Mouse (Mus musculus): ENCODE data around the gene Nt5m.

Nt5m gene

DNA sequence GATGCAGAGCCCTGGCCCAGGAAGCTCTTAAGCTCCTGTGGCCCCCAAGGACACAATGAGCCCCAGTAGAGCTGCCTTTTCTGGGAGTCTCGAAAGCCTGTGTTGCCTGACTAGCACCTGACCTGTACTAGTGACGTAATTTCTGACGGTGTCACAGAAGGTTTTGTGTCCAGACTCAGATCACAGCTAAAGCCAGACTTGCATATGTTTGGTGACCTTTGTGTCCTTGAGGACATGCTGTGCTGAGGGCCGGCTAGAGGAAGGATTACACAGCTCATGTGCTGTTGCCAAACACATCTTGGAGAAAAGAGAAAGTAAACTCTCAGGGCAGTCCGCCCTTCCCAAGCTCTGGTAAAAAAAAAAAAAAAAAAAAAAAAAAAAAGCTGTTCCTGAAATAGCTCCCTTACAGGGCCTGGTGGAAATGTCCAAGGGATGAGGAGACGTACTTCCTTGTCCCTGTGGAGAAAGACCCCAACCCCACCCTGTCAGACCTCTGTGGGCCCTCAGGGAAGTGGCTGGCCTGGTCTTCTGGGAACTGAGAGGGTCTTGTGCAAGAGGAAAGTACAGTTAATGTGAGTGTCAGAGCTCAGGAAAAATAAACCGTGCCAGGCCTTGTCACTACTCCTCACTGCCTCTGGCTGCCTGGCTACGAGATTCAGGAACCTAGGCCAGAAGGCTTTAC, 62.9 kb downstream of the Nt5m start:
- no peak for DNase-seq (ENCODE audit: low spot score)

- DNase-seq (ENCODE audit: low spot score), result no peak
These were observed 67.4 kb downstream of the Nt5m start for GRCm38 (mm10) chr11:59906521-59907123.

DNA sequence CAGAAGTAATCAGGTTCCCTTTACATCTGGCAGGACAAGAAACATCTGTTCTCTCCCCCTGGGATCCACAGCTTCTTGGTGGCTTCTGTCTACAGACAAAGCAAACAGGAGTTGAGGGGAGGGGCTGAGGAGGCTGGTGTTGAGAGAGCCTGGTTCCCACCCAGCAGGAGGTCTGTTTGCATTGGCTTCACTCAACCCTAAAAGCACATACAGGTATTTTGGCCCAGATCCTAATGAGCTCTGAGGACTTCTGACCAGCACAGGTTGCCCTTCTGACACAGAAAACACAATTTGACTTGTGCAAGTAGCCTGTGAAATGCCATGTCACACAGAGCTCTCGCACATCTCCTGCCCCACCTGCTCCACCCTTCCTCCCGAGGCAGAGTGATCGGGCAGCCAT, 69.2 kb downstream of the Nt5m start:
- DNase-seq (ENCODE audit: low spot score), result peak; percentile 58

DNA sequence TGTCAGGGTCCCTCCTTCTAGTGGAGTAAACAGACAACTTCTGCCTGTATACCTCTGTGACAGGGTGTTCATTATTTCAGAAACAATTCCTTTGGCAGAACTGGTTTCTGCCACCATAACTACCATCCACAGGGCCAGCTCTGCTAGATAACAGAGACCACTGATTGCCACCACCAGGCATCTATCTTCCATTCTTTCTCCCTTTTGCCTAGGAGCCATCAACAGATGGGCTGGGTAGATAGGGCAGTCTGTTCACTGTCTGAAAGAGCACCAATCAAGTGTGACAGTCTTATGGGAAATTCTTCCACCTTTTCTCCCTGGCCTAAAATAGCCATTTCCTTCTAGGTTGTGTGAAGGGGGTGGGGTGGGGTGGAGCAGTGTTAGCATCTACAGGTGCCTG, 71.3 kb downstream of the Nt5m start:
- DNase-seq (ENCODE audit: low spot score), result no peak

- DNase-seq (ENCODE audit: low spot score), result no peak
These were observed 72.3 kb downstream of the Nt5m start for GRCm38 (mm10) chr11:59911523-59911922.

DNA sequence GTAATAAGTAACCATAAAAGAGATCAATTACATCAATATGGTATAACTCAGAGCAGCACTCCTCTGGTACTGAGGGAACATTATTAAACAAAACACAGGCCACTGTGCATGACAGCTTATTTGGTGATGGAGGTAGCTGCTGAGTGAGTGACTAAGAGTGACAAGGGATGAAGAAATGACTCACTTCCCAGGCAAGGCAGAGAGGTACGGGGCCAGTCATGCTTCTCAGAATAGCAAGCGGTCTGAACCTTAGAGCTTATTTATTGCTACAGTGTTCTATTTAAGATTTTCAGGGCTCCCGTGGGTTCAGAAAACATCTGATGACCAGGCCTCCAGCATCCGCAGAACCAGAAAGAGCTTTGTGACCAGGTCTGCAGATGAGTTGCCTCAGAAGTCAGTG, 74.5 kb downstream of the Nt5m start:
- DNase-seq (ENCODE audit: low spot score), result no peak

GRCm38 (mm10) chr11:59918014-59918413, 78.8 kb downstream of the Nt5m start:
- DNase-seq (ENCODE audit: low spot score), result peak; percentile 19

- no peak for DNase-seq (ENCODE audit: low spot score)
These were observed 80.2 kb downstream of the Nt5m start for GRCm38 (mm10) chr11:59919401-59919800.

- no peak for DNase-seq (ENCODE audit: low spot score)
These were observed 81.1 kb downstream of the Nt5m start for GRCm38 (mm10) chr11:59920331-59920730.

DNA sequence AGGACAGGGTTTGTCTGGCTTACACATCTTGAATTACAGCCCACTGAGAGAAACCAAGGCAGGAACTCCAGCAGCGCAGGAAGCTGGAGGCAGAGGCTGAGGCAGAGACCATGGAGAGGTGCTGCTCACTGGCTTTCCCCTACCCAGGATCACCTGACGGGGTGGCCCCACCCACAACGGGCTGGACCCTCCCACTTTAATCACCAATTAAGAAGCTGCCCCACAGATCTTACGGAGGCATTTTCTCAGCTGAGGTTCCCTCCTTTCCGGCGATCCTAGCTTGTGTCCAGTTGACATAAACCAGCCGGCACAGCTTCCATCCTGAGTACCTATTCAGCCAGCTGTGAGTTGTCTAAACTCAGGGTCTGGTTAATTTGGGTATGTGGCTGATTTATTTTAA, 82.0 kb downstream of the Nt5m start:
- peak; percentile 41 for DNase-seq (ENCODE audit: low spot score)

GRCm38 (mm10) chr11:59930031-59930430, 90.8 kb downstream of the Nt5m start:
- DNase-seq (ENCODE audit: low spot score), result peak; percentile 51
